22 mouse cellular contexts compared by ENCODE assay signal in genomic region chr6:140696192-140696879, GRCm38 (mm10). TPM values are rescaled to one million over a fixed set of nuclear protein-coding genes. Genes with fewer than 3 reads are reported as not detected.
DNase-seq lines count a peak whose midpoint lies in the region; ATAC-seq lines count a peak whose summit lies in the region.
"Had no signal": no experiment of that assay in that cellular context is flagged by ENCODE, and none has a peak within 500 bp of the region (broad histone marks: within the 10 kb centered on the region; RNA-seq: fewer than 3 reads in every experiment).

No protein-coding gene starts in this region.

- no peak overlapping the region for H3K9ac ChIP-seq in embryonic facial prominence, embryonic 14.5 days (ENCODE audit: low read depth, low read length)
- H3K9ac ChIP-seq in neural tube, embryonic 13.5 days = no peak overlapping the region
- H3K9ac ChIP-seq: heart, embryonic 13.5 days; lung, embryonic 14.5 days had no signal

- WGBS in embryonic facial prominence, embryonic 14.5 days = 41% methylated on average over 12 of the region's 12 CpGs
- 26% methylated on average over 12 of the region's 12 CpGs for WGBS in neural tube, embryonic 13.5 days

- H3K4me3 ChIP-seq in embryonic facial prominence, embryonic 14.5 days (ENCODE audit: low read depth, low read length) = no peak overlapping the region
- H3K4me3 ChIP-seq in neural tube, embryonic 13.5 days = no peak overlapping the region
- H3K4me3 ChIP-seq: heart, embryonic 13.5 days had no signal

- DNase-seq in cerebellum, adult 9-10 months = peak; percentile 68
- no peak for DNase-seq in cerebellum, adult 8-10 months
- peak; percentile 35 for DNase-seq in layer of hippocampus, adult 11-12 months (ENCODE audit: low spot score)
- DNase-seq in layer of hippocampus, postnatal 36 days = no peak
- DNase-seq in embryonic facial prominence, embryonic 14.5 days (ENCODE audit: low spot score) = peak; percentile 77
- no peak for DNase-seq in right cerebral cortex, postnatal 36 days (ENCODE audit: low spot score in 2 of 2)
- DNase-seq: adrenal gland, postnatal 25 days; gastrocnemius, postnatal 36 days; heart, postnatal 4 days; kidney, adult 18-20 months; kidney, postnatal 25 days; lung, embryonic 14.5 days; thymus, adult 2 months had no signal

- peaks cover 18% of the 10 kb centered on the region for H3K4me1 ChIP-seq in embryonic facial prominence, embryonic 14.5 days (ENCODE audit: control insufficient read depth, insufficient read depth, low read length)
- H3K4me1 ChIP-seq in neural tube, embryonic 13.5 days (replicated peaks) = peaks cover 23% of the 10 kb centered on the region
- H3K4me1 ChIP-seq: heart, embryonic 13.5 days had no signal

- no peaks in the 10 kb centered on the region for H3K27me3 ChIP-seq in embryonic facial prominence, embryonic 14.5 days (replicated peaks; ENCODE audit: control insufficient read depth, insufficient read depth, low read length)
- no peaks in the 10 kb centered on the region for H3K27me3 ChIP-seq in neural tube, embryonic 13.5 days
- H3K27me3 ChIP-seq: heart, embryonic 13.5 days had no signal

- no peaks in the 10 kb centered on the region for H3K36me3 ChIP-seq in embryonic facial prominence, embryonic 14.5 days (ENCODE audit: control insufficient read depth, insufficient read depth, low read length)
- no peaks in the 10 kb centered on the region for H3K36me3 ChIP-seq in neural tube, embryonic 13.5 days
- H3K36me3 ChIP-seq: heart, embryonic 13.5 days had no signal

- peaks cover 4% of the 10 kb centered on the region; the same call in 1 of the 2 replicates for H3K9me3 ChIP-seq in embryonic facial prominence, embryonic 14.5 days (ENCODE audit: control insufficient read depth, low read length)
- no peaks in the 10 kb centered on the region for H3K9me3 ChIP-seq in neural tube, embryonic 13.5 days
- H3K9me3 ChIP-seq: heart, embryonic 13.5 days had no signal

- H3K4me2 ChIP-seq in embryonic facial prominence, embryonic 14.5 days (ENCODE audit: low read depth, low read length) = no peak overlapping the region
- peak overlapping the region; percentile 31 for H3K4me2 ChIP-seq in neural tube, embryonic 13.5 days
- H3K4me2 ChIP-seq: heart, embryonic 13.5 days; lung, embryonic 14.5 days had no signal

- ATAC-seq in embryonic facial prominence, embryonic 14.5 days (ENCODE audit: low read depth) = no peak
- peak; percentile 57 for ATAC-seq in neural tube, embryonic 13.5 days (ENCODE audit: low read depth)
- ATAC-seq in granulocyte monocyte progenitor cell, adult 5-6 weeks (replicated peaks; ENCODE audit: poor library complexity, severe bottlenecking) = no peak
- ATAC-seq: midbrain, embryonic 16.5 days had no signal

- H3K27ac ChIP-seq in embryonic facial prominence, embryonic 14.5 days (replicated peaks; ENCODE audit: low read depth, low read length) = peak overlapping the region; percentile 55; the same call in 1 of the 2 replicates
- H3K27ac ChIP-seq in neural tube, embryonic 13.5 days (replicated peaks) = peak overlapping the region; percentile 67
- H3K27ac ChIP-seq: heart, embryonic 13.5 days had no signal

RNA-seq across cellular contexts. Expression of gene Gm11077, which starts 32.7 kb away (rescaled TPM):
- total RNA-seq in layer of hippocampus, postnatal 36 days (2021) = not detected
- polyA plus RNA-seq in embryonic facial prominence, embryonic 14.5 days (2014; fragmentation: Nextera tagmentation; extraction: Ambion mirVana) = not detected in 2 replicates
- polyA plus RNA-seq in neural tube, embryonic 13.5 days (2015; fragmentation: Nextera tagmentation; extraction: Ambion mirVana) = not detected in 2 replicates
- total RNA-seq in granulocyte monocyte progenitor cell, adult 5-6 weeks (2014; fragmentation: Nextera tagmentation) = not detected in 2 replicates
- not detected in 2 replicates for total RNA-seq in granulocyte monocyte progenitor cell, adult 5-6 weeks (2017)
- total RNA-seq: adrenal gland, postnatal 25 days; gastrocnemius, postnatal 36 days; heart, postnatal 4 days; left cerebral cortex, adult 8-10 months; liver, adult 2 months had no signal
- polyA plus RNA-seq: embryonic facial prominence, embryonic 11.5 days; frontal cortex, adult 2 months; heart, embryonic 13.5 days; liver, adult 2 months; lung, embryonic 14.5 days; midbrain, embryonic 16.5 days; neural tube, embryonic 11.5 days; thymus, adult 2 months had no signal

Comparison
In these comparisons a context has a peak if more than half of its experiments do, and no peak if none do; other contexts are left out.
1. DNase-seq: peak in cerebellum, adult 9-10 months (single experiment), layer of hippocampus, adult 11-12 months (single experiment) and embryonic facial prominence, embryonic 14.5 days (single experiment); none in cerebellum, adult 8-10 months (single experiment), layer of hippocampus, postnatal 36 days (0 of 2) and right cerebral cortex, postnatal 36 days (0 of 2).